Mouse (Mus musculus) regulatory T cell (primary cell): ENCODE measurements around the gene Glod4.

ENCODE experiments used
- in situ Hi-C: fragments of 300-600 bp; cut with MboI, MseI; formaldehyde crosslinking; loops from one replicate; pipeline ENCODE4 v1.15.1; 2025; ENCODE audit warnings: high pct_unique_total_duplicates

The Glod4 gene

GRCm38 (mm10) chr11:76150980-76151379 is 92.5 kb downstream of the Glod4 start:
- in situ Hi-C loops = no loop called here

GRCm38 (mm10) chr11:76148055-76149008 is 95.2 kb downstream of the Glod4 start:
- in situ Hi-C loops = no loop called here

- in situ Hi-C loops = no loop called here
These were observed 97.1 kb downstream of the Glod4 start for GRCm38 (mm10) chr11:76146187-76147010.

- in situ Hi-C loops = no loop called here
These were observed 98.4 kb downstream of the Glod4 start for GRCm38 (mm10) chr11:76145169-76145568.

- in situ Hi-C loops = no loop called here
These were observed 99.1 kb downstream of the Glod4 start for GRCm38 (mm10) chr11:76144386-76144785.

- in situ Hi-C loops = loop anchor here (10.0 kb wide), 1 partner anchor 1017 kb away; no protein-coding TSS in a partner anchor
These were observed 105.5 kb downstream of the Glod4 start for GRCm38 (mm10) chr11:76137996-76138395.

- in situ Hi-C loops = loop anchor here (10.0 kb wide), 1 partner anchor 1019 kb away; no protein-coding TSS in a partner anchor
These were observed 107.7 kb downstream of the Glod4 start for GRCm38 (mm10) chr11:76135641-76136437.

- in situ Hi-C loops = loop anchor here (10.0 kb wide), 1 partner anchor 1024 kb away; no protein-coding TSS in a partner anchor
These were observed 112.7 kb downstream of the Glod4 start for GRCm38 (mm10) chr11:76130859-76131258.

- in situ Hi-C loops = no loop called here
These were observed 118.1 kb downstream of the Glod4 start for GRCm38 (mm10) chr11:76125386-76125785.

GRCm38 (mm10) chr11:76123517-76123916 is 120.0 kb downstream of the Glod4 start:
- in situ Hi-C loops = no loop called here

GRCm38 (mm10) chr11:76122571-76122970 is 121.0 kb downstream of the Glod4 start:
- in situ Hi-C loops = no loop called here

GRCm38 (mm10) chr11:76121086-76121485 is 122.4 kb downstream of the Glod4 start:
- in situ Hi-C loops = no loop called here

GRCm38 (mm10) chr11:76120407-76120901 is 123.1 kb downstream of the Glod4 start:
- in situ Hi-C loops = no loop called here

- in situ Hi-C loops = no loop called here
These were observed 133.1 kb downstream of the Glod4 start for GRCm38 (mm10) chr11:76110416-76110815.

GRCm38 (mm10) chr11:76106551-76107496 is 136.7 kb downstream of the Glod4 start:
- in situ Hi-C loops = no loop called here

GRCm38 (mm10) chr11:76101154-76101553 is 142.4 kb downstream of the Glod4 start:
- in situ Hi-C loops = no loop called here

GRCm38 (mm10) chr11:76099193-76099975 is 144.1 kb downstream of the Glod4 start:
- in situ Hi-C loops = no loop called here

- in situ Hi-C loops = no loop called here
These were observed 149.9 kb downstream of the Glod4 start for GRCm38 (mm10) chr11:76093610-76094009.

- in situ Hi-C loops = loop anchor here (5.0 kb wide), 1 partner anchor 83 kb away; no protein-coding TSS in a partner anchor
These were observed 153.7 kb downstream of the Glod4 start for GRCm38 (mm10) chr11:76089776-76090175.
